Mouse (Mus musculus): ENCODE data around the gene Arid5b. TPM values are rescaled to one million over a fixed set of nuclear protein-coding genes. Genes with fewer than 3 reads are reported as not detected.

Arid5b gene
- polyA plus RNA-seq, 1 experiment from 2014 or later: 33.1 TPM

DNA sequence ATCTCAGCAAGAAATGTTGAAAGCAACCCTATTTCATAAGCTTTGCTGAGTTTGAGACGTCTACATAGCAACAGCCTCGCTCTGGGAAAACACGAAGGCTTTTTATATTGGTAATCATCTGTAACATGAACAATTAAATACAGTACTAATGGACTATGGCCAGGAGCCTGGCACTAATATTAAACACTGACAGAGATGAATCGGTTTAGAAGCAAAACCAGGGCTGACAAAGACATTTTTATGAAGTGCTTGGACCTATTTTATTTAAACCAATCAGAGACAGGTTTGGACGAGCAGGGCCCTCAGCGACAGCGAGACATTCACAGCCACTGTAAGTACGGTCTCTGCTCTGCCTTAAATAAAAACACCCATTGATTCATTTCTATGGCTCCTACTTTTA lies 165.6 kb downstream of the Arid5b start:
- WGBS: 66% methylated on average over 8 of the region's 8 CpGs
- no peaks in the 10 kb centered on the region; the same call in 1 of the 2 replicates for H3K4me1 ChIP-seq
- no peak overlapping the region for H3K9ac ChIP-seq
- H3K4me3 ChIP-seq (replicated peaks): no peak overlapping the region
- H3K4me2 ChIP-seq: no peak overlapping the region
- H3K9me3 ChIP-seq: no peaks in the 10 kb centered on the region
- no peak for ATAC-seq (ENCODE audit: insufficient read depth, low FRiP score, low read depth)
- no peaks in the 10 kb centered on the region for H3K27me3 ChIP-seq (replicated peaks)
- peaks cover 14% of the 10 kb centered on the region; the same call in 1 of the 2 replicates for H3K36me3 ChIP-seq
- H3K27ac ChIP-seq: no peak overlapping the region

DNA sequence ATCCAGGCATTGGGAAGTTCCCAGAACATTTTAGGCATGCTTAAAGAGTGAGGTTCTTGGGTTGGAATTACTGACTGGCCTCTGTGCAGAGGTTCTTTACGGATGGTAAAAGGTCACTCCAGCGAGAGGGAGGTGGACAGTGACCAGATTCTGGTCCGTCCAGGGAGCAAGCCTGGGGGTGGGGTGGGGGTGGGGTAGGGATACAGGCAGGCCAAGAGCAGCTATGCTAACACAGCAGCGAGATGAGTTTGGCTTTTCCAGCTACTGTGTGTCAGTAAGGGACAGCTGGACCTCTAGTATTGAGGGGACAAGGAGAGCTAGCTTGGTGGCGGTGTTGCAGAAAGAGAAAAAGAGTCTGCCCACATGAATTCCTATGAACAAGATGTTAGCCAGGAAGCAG lies 167.9 kb downstream of the Arid5b start:
- peaks cover 7% of the 10 kb centered on the region; the same call in 1 of the 2 replicates for H3K4me1 ChIP-seq
- no peak overlapping the region for H3K27ac ChIP-seq
- no peak for ATAC-seq (ENCODE audit: insufficient read depth, low FRiP score, low read depth)

DNA sequence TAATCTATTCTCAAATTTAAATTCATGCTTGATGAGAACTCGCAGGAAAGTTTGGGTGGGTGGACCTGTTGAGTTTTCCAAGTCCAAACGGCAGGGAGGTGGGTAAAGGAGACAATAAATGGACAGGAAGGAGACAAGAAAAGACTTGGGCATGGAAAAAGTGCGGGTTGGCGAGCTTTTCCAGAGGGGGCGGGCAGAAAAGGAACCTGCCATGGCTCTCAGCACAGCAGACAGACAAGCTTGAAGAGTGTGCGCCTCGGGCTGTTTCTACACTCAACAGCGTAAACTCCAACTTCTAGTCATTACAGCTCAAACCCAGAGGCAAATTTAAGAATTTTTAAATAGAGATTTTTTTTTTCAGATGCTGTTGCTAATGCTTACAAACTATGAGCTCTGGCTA lies 168.4 kb downstream of the Arid5b start:
- Histone ChIP-seq H3K9me3 (no peaks in the 10 kb centered on the region), H3K4me1 (peaks cover 9% of the 10 kb centered on the region; the same call in 1 of the 2 replicates), H3K4me3 (replicated peaks) (no peak overlapping the region), H3K27me3 (replicated peaks) (no peaks in the 10 kb centered on the region), H3K4me2 (no peak overlapping the region), H3K9ac (no peak overlapping the region), H3K27ac (no peak overlapping the region), H3K36me3 (peaks cover 14% of the 10 kb centered on the region; the same call in 1 of the 2 replicates)
- 69% methylated on average over 8 of the region's 8 CpGs for WGBS
- no peak; the same call in 1 of the 2 replicates for ATAC-seq (ENCODE audit: insufficient read depth, low FRiP score, low read depth)

More for the DNA sequence above, 167.9 kb downstream of the Arid5b start:
- Histone ChIP-seq H3K9me3 (no peaks in the 10 kb centered on the region), H3K9ac (no peak overlapping the region), H3K4me2 (no peak overlapping the region), H3K36me3 (peaks cover 14% of the 10 kb centered on the region; the same call in 1 of the 2 replicates), H3K4me3 (replicated peaks) (no peak overlapping the region), H3K27me3 (replicated peaks) (no peaks in the 10 kb centered on the region)
- 59% methylated on average over 5 of the region's 5 CpGs for whole genome bisulfite sequencing

DNA sequence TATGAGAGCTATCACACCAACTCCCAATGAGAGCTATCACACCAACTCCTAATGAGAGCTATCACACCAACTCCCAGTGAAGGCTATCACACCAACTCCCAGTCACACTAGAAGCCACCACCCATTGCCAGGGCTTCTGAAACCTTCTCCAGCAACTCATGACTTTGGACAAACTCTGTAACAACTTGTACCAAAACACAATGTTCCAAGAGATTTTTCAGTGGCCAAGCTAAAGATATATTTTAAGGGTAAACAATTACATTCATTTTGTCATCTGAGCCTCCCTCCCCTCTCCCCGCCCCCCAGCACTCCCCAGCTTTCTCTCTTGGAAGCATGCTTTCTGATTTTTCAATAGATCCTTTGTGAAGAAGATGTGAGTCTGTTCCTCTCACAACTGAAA lies 168.9 kb downstream of the Arid5b start:
- WGBS: 69% methylated on average over 1 of the region's 1 CpGs
- Histone ChIP-seq H3K4me1 (peaks cover 15% of the 10 kb centered on the region), H3K4me2 (no peak overlapping the region), H3K27ac (no peak overlapping the region), H3K4me3 (replicated peaks) (no peak overlapping the region), H3K9ac (no peak overlapping the region), H3K27me3 (replicated peaks) (no peaks in the 10 kb centered on the region), H3K9me3 (no peaks in the 10 kb centered on the region), H3K36me3 (peaks cover 13% of the 10 kb centered on the region; the same call in 1 of the 2 replicates)
- ATAC-seq (ENCODE audit: insufficient read depth, low FRiP score, low read depth): no peak

DNA sequence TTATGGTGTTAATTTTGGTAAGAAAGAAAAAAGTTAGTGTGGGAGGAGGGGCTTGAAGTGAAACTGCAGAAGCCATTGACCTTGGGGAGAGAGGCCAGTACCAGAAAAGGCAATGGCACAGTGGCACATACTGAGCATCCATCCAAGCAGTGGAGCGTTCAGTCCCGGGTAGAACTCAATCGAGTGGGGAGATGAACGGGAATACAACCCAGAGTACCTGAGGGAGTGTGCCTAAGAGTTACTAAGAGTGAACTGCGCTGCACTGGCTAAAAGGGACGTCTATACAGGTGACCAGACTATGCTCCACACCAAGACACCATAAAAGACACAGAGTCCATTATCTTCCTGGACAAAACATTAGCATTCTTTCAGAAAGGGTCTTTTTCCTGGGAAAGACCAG lies 170.8 kb downstream of the Arid5b start:
- no peaks in the 10 kb centered on the region for H3K9me3 ChIP-seq
- 86% methylated on average over 6 of the region's 6 CpGs for WGBS
- no peak for ATAC-seq (ENCODE audit: insufficient read depth, low FRiP score, low read depth)

DNA sequence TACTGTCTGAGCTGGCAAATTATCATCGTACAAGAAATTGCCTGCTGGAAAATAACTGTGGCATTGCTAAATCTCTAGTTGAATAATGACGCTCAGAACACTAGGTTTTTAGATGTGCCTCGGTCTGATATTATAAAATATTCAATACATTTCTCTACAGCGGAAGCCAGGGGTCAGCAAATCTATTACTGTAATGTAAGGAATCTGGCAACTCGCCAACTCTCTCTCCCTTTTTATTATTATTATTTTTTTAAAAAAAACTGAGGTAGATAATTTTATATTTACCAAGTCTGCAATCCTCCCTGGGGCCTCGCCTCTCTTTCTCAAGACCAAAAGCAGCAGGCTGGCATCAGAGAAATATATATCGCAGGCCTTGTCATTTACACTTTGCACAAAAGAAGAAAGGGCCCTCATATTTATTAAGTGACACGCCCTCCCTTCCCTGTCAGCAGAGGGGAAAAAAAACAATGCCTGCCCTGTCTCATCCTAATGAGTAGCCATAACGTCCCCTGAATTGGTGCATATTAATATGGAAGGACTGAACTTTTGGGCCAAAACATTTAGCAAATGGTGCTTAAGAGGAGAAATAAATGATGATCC lies 172.1 kb downstream of the Arid5b start:
- 0 out of 2 replicates have a peak overlapping the region, but pooled peaks have one; percentile 17 for H3K27ac ChIP-seq
- 0 out of 2 replicates have a peak, but pooled peaks cover 8% of the 10 kb centered on the region for H3K36me3 ChIP-seq
- WGBS: 47% methylated on average over 9 of the region's 9 CpGs

More for the DNA sequence above, 170.8 kb downstream of the Arid5b start:
- Histone ChIP-seq H3K4me1 (peaks cover 23% of the 10 kb centered on the region), H3K27me3 (replicated peaks) (no peaks in the 10 kb centered on the region), H3K27ac (no peak overlapping the region), H3K36me3 (0 out of 2 replicates have a peak, but pooled peaks cover 8% of the 10 kb centered on the region), H3K4me2 (no peak overlapping the region), H3K9ac (no peak overlapping the region), H3K4me3 (replicated peaks) (no peak overlapping the region)

DNA sequence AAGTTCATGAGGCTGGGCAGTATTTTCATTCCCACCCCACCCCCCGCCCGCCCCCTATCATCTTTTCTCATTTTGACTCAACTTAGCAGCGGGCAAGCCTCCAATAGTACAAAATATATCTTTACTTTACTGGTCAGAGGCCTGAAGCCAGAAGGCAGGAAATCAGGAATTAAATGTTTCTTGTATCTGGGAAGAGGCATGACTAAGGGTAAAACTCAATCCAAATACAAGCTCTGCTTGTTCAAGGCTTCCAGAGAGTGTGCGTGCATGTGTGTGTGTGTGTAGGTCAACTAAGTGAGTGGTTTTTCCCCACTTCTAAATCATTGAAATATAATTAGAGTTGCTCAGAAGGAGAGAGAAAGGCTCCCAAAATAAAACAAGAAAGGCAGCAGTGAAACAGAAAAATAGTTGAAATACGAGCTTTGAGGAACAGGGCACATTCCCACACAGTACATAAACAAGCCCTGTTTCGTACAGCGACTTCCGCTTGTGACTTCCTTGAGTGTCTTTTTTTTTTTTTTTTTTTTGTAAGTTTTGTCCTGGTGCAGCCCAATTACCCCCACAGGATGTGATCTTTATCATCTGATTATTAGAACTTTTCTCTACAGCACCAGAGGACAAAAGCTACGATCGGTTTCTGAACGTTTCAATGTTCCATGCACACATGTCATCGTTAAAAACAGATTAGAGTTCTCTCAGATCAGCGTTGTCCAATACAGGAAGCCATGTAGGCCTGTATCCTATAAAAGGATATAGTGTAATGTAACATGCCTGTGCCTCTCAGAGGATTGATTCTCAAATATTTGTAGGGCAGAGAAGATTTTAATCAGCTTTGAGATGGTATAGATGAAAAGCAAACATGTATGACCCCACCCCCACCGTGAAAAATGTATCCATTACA lies 173.4 kb downstream of the Arid5b start:
- Histone ChIP-seq H3K4me3 (replicated peaks) (no peak overlapping the region), H3K9ac (no peak overlapping the region), H3K27ac (peak overlapping the region; percentile 83), H3K4me2 (no peak overlapping the region), H3K9me3 (no peaks in the 10 kb centered on the region), H3K36me3 (peaks cover 14% of the 10 kb centered on the region; the same call in 1 of the 2 replicates), H3K27me3 (replicated peaks) (no peaks in the 10 kb centered on the region), H3K4me1 (peaks cover 23% of the 10 kb centered on the region)
- ATAC-seq (ENCODE audit: insufficient read depth, low FRiP score, low read depth): peak; percentile 32; the same call in 1 of the 2 replicates
- whole genome bisulfite sequencing: 37% methylated on average over 14 of the region's 14 CpGs

More for the DNA sequence above, 172.1 kb downstream of the Arid5b start:
- peaks cover 23% of the 10 kb centered on the region for H3K4me1 ChIP-seq
- H3K4me2 ChIP-seq: no peak overlapping the region
- no peak overlapping the region for H3K4me3 ChIP-seq (replicated peaks)
- no peaks in the 10 kb centered on the region for H3K27me3 ChIP-seq (replicated peaks)
- H3K9ac ChIP-seq: no peak overlapping the region
- H3K9me3 ChIP-seq: no peaks in the 10 kb centered on the region
- ATAC-seq (ENCODE audit: insufficient read depth, low FRiP score, low read depth): no peak

DNA sequence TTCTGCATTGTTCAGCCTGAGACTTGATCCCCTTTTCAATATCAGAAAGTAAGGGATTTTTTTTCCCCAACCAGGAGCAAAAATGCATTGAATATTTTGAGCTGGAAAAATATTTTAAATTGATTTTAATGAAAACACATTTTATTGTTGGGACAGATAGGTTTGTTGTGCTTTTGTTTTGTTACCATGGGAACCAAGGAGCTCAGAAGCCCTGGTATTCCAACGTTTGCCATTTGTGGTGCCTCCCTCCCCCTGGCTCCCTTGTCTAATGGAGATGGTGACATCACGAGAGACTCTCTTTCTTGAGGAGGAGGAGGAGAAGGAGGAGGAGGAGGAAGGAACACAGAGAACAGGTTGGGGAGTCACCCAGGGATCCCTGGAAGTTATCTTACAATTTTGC lies 174.1 kb downstream of the Arid5b start:
- H3K9ac ChIP-seq: no peak overlapping the region
- peak; percentile 9; the same call in 1 of the 2 replicates for ATAC-seq (ENCODE audit: insufficient read depth, low FRiP score, low read depth)

DNA sequence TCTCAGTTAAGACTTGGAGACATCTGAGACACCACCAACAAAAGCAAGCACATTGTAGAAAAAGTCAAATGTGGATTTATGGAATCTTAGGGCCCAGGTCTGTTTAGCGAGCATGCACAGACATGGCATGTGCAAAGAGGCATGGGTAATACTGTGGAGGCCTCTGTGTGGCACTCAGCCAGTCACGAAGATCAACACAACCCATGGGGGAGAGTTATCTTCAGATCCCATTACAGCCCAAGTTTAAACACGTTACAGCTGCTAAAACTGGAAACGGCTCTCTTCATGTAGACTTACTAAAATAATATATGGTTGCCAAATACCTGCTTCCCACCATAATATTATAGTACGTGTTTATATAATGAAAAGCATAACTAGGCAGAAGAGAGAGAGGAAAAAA lies 174.6 kb downstream of the Arid5b start:
- 30% methylated on average over 5 of the region's 5 CpGs for WGBS
- peak; percentile 79 for ATAC-seq (ENCODE audit: insufficient read depth, low FRiP score, low read depth)
- H3K9ac ChIP-seq: no peak overlapping the region
- H3K4me3 ChIP-seq (replicated peaks): no peak overlapping the region
- peak overlapping the region; percentile 83 for H3K27ac ChIP-seq
- no peaks in the 10 kb centered on the region for H3K27me3 ChIP-seq (replicated peaks)
- no peaks in the 10 kb centered on the region for H3K9me3 ChIP-seq
- no peak overlapping the region for H3K4me2 ChIP-seq
- H3K36me3 ChIP-seq: peaks cover 11% of the 10 kb centered on the region; the same call in 1 of the 2 replicates
- H3K4me1 ChIP-seq: peaks cover 23% of the 10 kb centered on the region

More for the DNA sequence above, 174.1 kb downstream of the Arid5b start:
- 16% methylated on average over 2 of the region's 2 CpGs for WGBS
- no peak overlapping the region for H3K4me3 ChIP-seq (replicated peaks)
- H3K36me3 ChIP-seq: peaks cover 14% of the 10 kb centered on the region; the same call in 1 of the 2 replicates
- H3K27ac ChIP-seq: peak overlapping the region; percentile 83
- peaks cover 23% of the 10 kb centered on the region for H3K4me1 ChIP-seq
- no peak overlapping the region for H3K4me2 ChIP-seq
- no peaks in the 10 kb centered on the region for H3K9me3 ChIP-seq
- H3K27me3 ChIP-seq (replicated peaks): no peaks in the 10 kb centered on the region

DNA sequence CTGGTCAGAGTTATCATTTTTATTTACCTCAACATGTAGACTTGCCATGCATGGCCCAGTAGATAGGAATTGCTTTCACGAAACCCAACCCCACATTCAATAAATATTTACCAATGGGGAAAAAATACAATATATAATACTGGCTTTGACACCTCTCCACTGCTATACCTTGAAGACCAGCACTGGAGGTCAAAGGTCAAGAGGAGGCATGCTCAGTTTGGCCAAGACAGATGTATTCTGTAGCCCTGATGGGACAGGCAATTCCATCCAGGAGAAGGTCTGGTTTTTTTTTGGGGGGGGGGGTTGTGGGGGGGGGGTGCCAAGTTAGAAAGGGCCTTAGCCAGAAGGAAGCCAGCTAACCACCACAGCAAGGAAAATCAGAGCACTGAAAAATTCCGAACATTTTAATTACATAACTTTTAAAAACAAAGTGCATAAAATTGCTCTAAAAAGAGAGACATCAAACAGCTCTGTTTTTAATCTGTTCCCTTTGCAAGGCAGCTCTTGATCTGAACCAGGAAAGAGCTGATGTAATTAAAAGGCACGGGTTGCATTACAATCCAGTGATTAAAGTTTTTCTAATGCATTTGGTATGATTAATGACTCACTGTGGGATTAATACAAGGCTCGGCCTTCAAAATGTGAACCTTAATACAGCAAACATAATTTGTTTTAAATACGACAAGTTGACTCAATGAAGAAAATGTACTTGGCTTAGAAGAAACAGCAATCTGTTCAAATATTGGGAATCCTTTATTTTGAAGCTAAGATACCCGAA lies 175.3 kb downstream of the Arid5b start:
- Histone ChIP-seq H3K9me3 (no peaks in the 10 kb centered on the region), H3K9ac (no peak overlapping the region), H3K36me3 (peaks cover 11% of the 10 kb centered on the region; the same call in 1 of the 2 replicates), H3K4me3 (replicated peaks) (no peak overlapping the region), H3K27ac (peak overlapping the region; percentile 83), H3K27me3 (replicated peaks) (no peaks in the 10 kb centered on the region), H3K4me2 (no peak overlapping the region), H3K4me1 (peaks cover 23% of the 10 kb centered on the region)
- no peak for ATAC-seq (ENCODE audit: insufficient read depth, low FRiP score, low read depth)
- 35% methylated on average over 6 of the region's 6 CpGs for WGBS

DNA sequence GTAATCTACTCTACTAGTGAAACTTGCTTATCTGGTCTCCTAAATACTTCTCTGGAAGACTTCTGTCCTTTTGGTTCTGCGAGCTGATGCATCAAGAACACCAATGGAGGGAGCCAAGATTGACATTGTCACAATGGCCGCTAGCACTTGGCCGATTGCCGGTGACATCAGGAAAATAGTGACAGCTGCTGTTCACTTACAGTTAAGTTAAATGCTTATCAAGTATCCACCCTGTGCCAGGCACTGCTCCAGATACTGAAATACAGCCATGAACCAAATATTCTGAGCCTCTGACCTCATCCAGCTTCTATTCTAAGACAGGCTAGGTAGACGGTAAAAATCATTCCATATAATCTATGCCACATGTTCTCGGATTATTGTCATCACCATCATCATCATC lies 176.0 kb downstream of the Arid5b start:
- H3K4me3 ChIP-seq (replicated peaks): no peak overlapping the region
- H3K27ac ChIP-seq: no peak overlapping the region
- no peaks in the 10 kb centered on the region for H3K9me3 ChIP-seq
- H3K27me3 ChIP-seq (replicated peaks): no peaks in the 10 kb centered on the region
- no peak overlapping the region for H3K4me2 ChIP-seq
- peaks cover 23% of the 10 kb centered on the region for H3K4me1 ChIP-seq
- no peak for ATAC-seq (ENCODE audit: insufficient read depth, low FRiP score, low read depth)
- peaks cover 18% of the 10 kb centered on the region for H3K36me3 ChIP-seq
- 92% methylated on average over 6 of the region's 6 CpGs for WGBS
- no peak overlapping the region for H3K9ac ChIP-seq
